Mouse (Mus musculus) kidney, adult 2 months (tissue): Measurements from ENCODE around the gene Myrf.
A peak's percentile ranks its signal among the peaks of the same experiment; 100 is the strongest.

Experiments
- CTCF ChIP-seq: fragments of 200-500 bp; conservative IDR thresholded peaks from 2 replicates; pipeline ENCODE4 v1.5.1; 2011; ENCODE audit warnings: low read depth, mild to moderate bottlenecking, control low read depth, low read length, moderate library complexity, mixed read lengths; ENCODE audit not compliant: insufficient read depth, insufficient read length
- POLR2A ChIP-seq: fragments of 200-500 bp; IDR thresholded peaks from one replicate; pipeline ENCODE4 v1.6.1; 2011; ENCODE audit warnings: low read depth, low read length, control low read depth

DNA sequence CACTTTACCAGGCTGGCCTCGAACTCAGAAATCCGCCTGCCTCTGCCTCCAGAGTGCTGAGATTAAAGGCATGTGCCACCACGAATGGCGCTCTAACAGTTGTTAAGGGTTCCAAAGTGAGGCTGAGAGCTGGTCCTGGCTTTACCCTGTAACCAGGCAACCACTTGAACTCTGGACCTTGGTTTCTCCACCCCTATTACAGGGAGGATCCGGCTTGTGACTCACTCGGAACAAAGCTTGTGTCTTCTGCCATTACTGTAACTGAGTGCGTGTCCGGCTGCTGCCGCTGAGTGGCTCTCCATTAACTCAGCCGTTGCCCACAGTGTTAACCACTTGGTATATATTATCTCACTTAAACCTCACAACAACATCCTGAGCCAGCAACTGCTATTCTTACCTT is 27.4 kb upstream of the Myrf start:
- TF ChIP-seq CTCF (0 out of 2 replicates have a peak, but pooled peaks have one; percentile 0), POLR2A (no peak)
